Mouse (Mus musculus) C2C12 (cell line): ENCODE measurements around the gene Zbed4.
A peak's percentile ranks its signal among the peaks of the same experiment; 100 is the strongest.

Experiments
- CTCF ChIP-seq: IDR thresholded peaks from one replicate; pipeline ENCODE4 v1.5.1; 2011; ENCODE audit not compliant: control insufficient read depth, insufficient read depth, insufficient read length
- MYOD1 ChIP-seq: IDR thresholded peaks from one replicate; pipeline ENCODE4 v1.6.1; 2011; ENCODE audit warnings: low read depth; ENCODE audit not compliant: control insufficient read depth, insufficient read length

DNA sequence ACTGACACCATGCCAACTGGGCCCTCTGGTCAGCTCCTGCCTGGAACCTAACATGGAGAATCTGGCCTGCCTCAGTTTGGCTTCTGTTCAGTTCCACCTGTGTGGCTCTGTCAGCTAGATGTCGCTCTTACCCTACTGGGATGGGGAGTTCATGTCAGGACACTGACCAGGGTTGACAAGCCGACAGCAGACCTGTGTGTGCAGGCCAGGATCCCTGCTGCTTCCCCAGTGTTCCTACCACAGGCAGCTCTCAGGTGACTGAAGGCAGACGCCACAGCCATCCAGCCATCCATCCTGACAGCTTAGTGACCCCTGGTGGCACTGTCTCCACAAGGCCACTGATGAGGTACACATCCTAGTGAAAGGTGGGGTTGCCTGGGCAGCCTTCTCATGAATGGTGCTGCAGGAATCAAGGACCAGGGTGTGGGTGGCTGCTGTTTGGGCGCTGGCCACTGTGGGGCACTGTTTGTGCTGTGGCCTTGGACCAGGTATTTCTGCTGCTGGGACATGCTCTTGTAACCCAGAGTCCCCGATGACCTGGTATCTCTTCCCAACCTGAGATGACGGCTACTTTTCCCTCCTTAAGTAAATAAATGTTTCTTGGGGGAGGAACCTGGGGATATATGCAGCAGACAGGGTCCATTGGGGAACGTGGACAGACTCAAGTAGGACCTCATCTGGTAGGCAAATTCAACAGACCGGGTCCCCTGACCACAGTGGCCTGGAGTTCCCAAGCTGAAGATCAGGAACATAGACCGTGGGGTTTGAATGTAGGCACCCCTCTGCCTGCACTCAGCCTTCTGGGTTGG, 76.7 kb downstream of the Zbed4 start:
- TF ChIP-seq CTCF (peak; percentile 95), MYOD1 (no peak)
